Mouse (Mus musculus) lung, adult 2 months (tissue): ENCODE results near the gene Odf4.

Source experiments
- CTCF ChIP-seq: fragments of 200-500 bp; IDR thresholded peaks from 2 replicates; pipeline ENCODE4 v1.5.1; 2011; ENCODE audit warnings: mild to moderate bottlenecking, low read length, control low read depth; ENCODE audit not compliant: insufficient read depth
- POLR2A ChIP-seq: fragments of 200-500 bp; IDR thresholded peaks from 2 replicates; pipeline ENCODE4 v1.6.1; 2011; ENCODE audit warnings: low read depth, mild to moderate bottlenecking, control low read depth, low read length, borderline replicate concordance; ENCODE audit errors: extremely low read depth

- TF ChIP-seq CTCF (no peak), POLR2A (no peak)
Measured at GRCm38 (mm10) chr11:68911531-68912177, 15.2 kb downstream of the Odf4 start.
